9 mouse cellular contexts compared by ENCODE assay signal in genomic region chr10:128743791-128744191, GRCm38 (mm10). TPM values are rescaled to one million over a fixed set of nuclear protein-coding genes. Genes with fewer than 3 reads are reported as not detected.
A peak's percentile ranks its signal among the peaks of the same experiment; 100 is the strongest.
DNase-seq lines count a peak whose midpoint lies in the region; ATAC-seq and TF ChIP-seq lines count a peak whose summit lies in the region.
"Had no signal": no experiment of that assay in that cellular context is flagged by ENCODE, and none has a peak within 500 bp of the region (broad histone marks: within the 10 kb centered on the region; RNA-seq: fewer than 3 reads in every experiment).

No protein-coding gene starts in this region.

- TF ChIP-seq EP300 in liver, embryonic 14.5 days (IDR thresholded peaks at IDR 0.05; ENCODE audit: low read depth): no peak

- H3K9ac ChIP-seq in liver, embryonic 14.5 days (replicated peaks): no peak overlapping the region
- H3K9ac ChIP-seq in neural tube, embryonic 11.5 days (ENCODE audit: low read length): peak overlapping the region; percentile 72

- peak overlapping the region; percentile 60 for H3K4me2 ChIP-seq in liver, embryonic 14.5 days (ENCODE audit: low read depth)
- H3K4me2 ChIP-seq in neural tube, embryonic 11.5 days (ENCODE audit: low read depth): peak overlapping the region; percentile 95

- H3K4me3 ChIP-seq in liver, embryonic 14.5 days (ENCODE audit: insufficient read depth in 1 of 2, low read depth in 2 of 2, low read length in 2 of 2): peak overlapping the region; percentile 42 to 71
- H3K4me3 ChIP-seq in neural tube, embryonic 11.5 days (ENCODE audit: low read depth, low read length): peak overlapping the region; percentile 55

- H3K36me3 ChIP-seq in liver, embryonic 14.5 days (replicated peaks; ENCODE audit: control insufficient read depth, insufficient read depth, low read depth): no peaks in the 10 kb centered on the region
- no peaks in the 10 kb centered on the region for H3K36me3 ChIP-seq in neural tube, embryonic 11.5 days (ENCODE audit: control insufficient read depth, insufficient read depth, low read length)

- no peaks in the 10 kb centered on the region for H3K9me3 ChIP-seq in liver, embryonic 14.5 days (ENCODE audit: control insufficient read depth, low read length)
- H3K9me3 ChIP-seq in neural tube, embryonic 11.5 days (ENCODE audit: control insufficient read depth, low read length): no peaks in the 10 kb centered on the region

- H3K27me3 ChIP-seq in liver, embryonic 14.5 days (ENCODE audit: control insufficient read depth, insufficient read depth, low read length): peaks cover 39% of the 10 kb centered on the region
- peaks cover 23% of the 10 kb centered on the region for H3K27me3 ChIP-seq in neural tube, embryonic 11.5 days (ENCODE audit: control insufficient read depth, insufficient read depth, low read length)

- peak; percentile 48 to 52 for DNase-seq in layer of hippocampus, postnatal 10 days (ENCODE audit: low spot score in 2 of 2)
- no peak for DNase-seq in layer of hippocampus, adult 11-12 months (ENCODE audit: low spot score)
- peak; percentile 67 for DNase-seq in embryo, embryonic 11 days
- peak; percentile 81 to 84 for DNase-seq in heart, adult 18-20 months
- peak; percentile 77 for DNase-seq in kidney, adult 18-20 months
- DNase-seq in liver, embryonic 14.5 days (ENCODE audit: low read depth in 3 of 3, low spot score in 3 of 3): no peak
- peak; percentile 54 for DNase-seq in neural tube, embryonic 11.5 days (ENCODE audit: low spot score)
- peak; percentile 72 for DNase-seq in testis, postnatal 10 days (ENCODE audit: low spot score)

- peaks cover 2 to 30% of the 10 kb centered on the region in 2 experiments for H3K4me1 ChIP-seq in liver, embryonic 14.5 days (replicated peaks; ENCODE audit: control insufficient read depth in 2 of 2, insufficient read depth in 2 of 2, low read length in 1 of 2)
- H3K4me1 ChIP-seq in neural tube, embryonic 11.5 days (ENCODE audit: control insufficient read depth, insufficient read depth, low read length): peaks cover 3% of the 10 kb centered on the region; the same call in 1 of the 2 replicates

- ATAC-seq in liver, embryonic 14.5 days (ENCODE audit: insufficient read depth): no peak
- no peak for ATAC-seq in neural tube, embryonic 11.5 days (ENCODE audit: insufficient read depth, low FRiP score, low TSS enrichment)

- under 1% methylated on average over 37 of the region's 37 CpGs for WGBS in liver, embryonic 14.5 days (ENCODE audit: insufficient replicate concordance)
- WGBS in neural tube, embryonic 11.5 days: under 1% methylated on average over 35 of the region's 37 CpGs

- no peak overlapping the region for H3K27ac ChIP-seq in liver, embryonic 14.5 days
- no peak overlapping the region for H3K27ac ChIP-seq in neural tube, embryonic 11.5 days (ENCODE audit: low read depth, low read length)

- no peak for TF ChIP-seq CTCF in liver, embryonic 14.5 days (IDR thresholded peaks at IDR 0.05; ENCODE audit: low read depth)

RNA-seq across cellular contexts. Expression of gene Dgka, which starts 0.9 kb away (rescaled TPM):
- 1 to 10 TPM; 8.0 to 8.2 TPM for total RNA-seq in layer of hippocampus, postnatal 10 days (2021)
- total RNA-seq in heart, adult 18-20 months (2021): 10 to 100 TPM; 11.5 to 16.1 TPM
- polyA plus RNA-seq in liver, embryonic 14.5 days (2012; rRNA removed): 1.4 and 1.6 TPM in 2 replicates
- 2.0 and 2.1 TPM in 2 replicates for polyA plus RNA-seq in liver, embryonic 14.5 days (2014; fragmentation: Nextera tagmentation; extraction: Ambion mirVana)
- polyA plus RNA-seq in neural tube, embryonic 11.5 days (2014; fragmentation: Nextera tagmentation; extraction: Ambion mirVana): 5.8 and 6.2 TPM in 2 replicates

RNA-seq across cellular contexts. Expression of gene Pym1, which starts 3.9 kb away (rescaled TPM):
- 10 to 100 TPM; 34.9 to 35.1 TPM for total RNA-seq in layer of hippocampus, postnatal 10 days (2021)
- 10 to 100 TPM in 1 of 2 experiments, 1 to 10 TPM in 1; 10.0 to 10.1 TPM for total RNA-seq in heart, adult 18-20 months (2021)
- polyA plus RNA-seq in liver, embryonic 14.5 days (2012; rRNA removed): 14.2 and 19.5 TPM in 2 replicates
- polyA plus RNA-seq in liver, embryonic 14.5 days (2014; fragmentation: Nextera tagmentation; extraction: Ambion mirVana): 12.4 and 15.3 TPM in 2 replicates
- polyA plus RNA-seq in neural tube, embryonic 11.5 days (2014; fragmentation: Nextera tagmentation; extraction: Ambion mirVana): 47.8 and 50.2 TPM in 2 replicates

RNA-seq across cellular contexts. Expression of gene Cdk2, which starts 39.0 kb away (rescaled TPM):
- 1 to 10 TPM; 7.9 to 9.6 TPM for total RNA-seq in layer of hippocampus, postnatal 10 days (2021)
- 1 to 10 TPM; 8.2 to 9.1 TPM for total RNA-seq in heart, adult 18-20 months (2021)
- 38.8 and 40.7 TPM in 2 replicates for polyA plus RNA-seq in liver, embryonic 14.5 days (2012; rRNA removed)
- polyA plus RNA-seq in liver, embryonic 14.5 days (2014; fragmentation: Nextera tagmentation; extraction: Ambion mirVana): 51.8 and 56.6 TPM in 2 replicates
- polyA plus RNA-seq in neural tube, embryonic 11.5 days (2014; fragmentation: Nextera tagmentation; extraction: Ambion mirVana): 93.9 and 99.5 TPM in 2 replicates

RNA-seq across cellular contexts. Expression of gene Pmel, which starts 39.8 kb away (rescaled TPM):
- total RNA-seq in layer of hippocampus, postnatal 10 days (2021): 1 to 10 TPM in 1 of 2 experiments, under 1 TPM in 1; 0.91 to 1.1 TPM
- 1 to 10 TPM in 1 of 2 experiments, under 1 TPM in 1; 0.65 to 1.1 TPM for total RNA-seq in heart, adult 18-20 months (2021)
- polyA plus RNA-seq in liver, embryonic 14.5 days (2012; rRNA removed): 0.27 and 0.31 TPM in 2 replicates
- polyA plus RNA-seq in liver, embryonic 14.5 days (2014; fragmentation: Nextera tagmentation; extraction: Ambion mirVana): 0.20 and 0.50 TPM in 2 replicates
- 4.0 and 4.6 TPM in 2 replicates for polyA plus RNA-seq in neural tube, embryonic 11.5 days (2014; fragmentation: Nextera tagmentation; extraction: Ambion mirVana)
- total RNA-seq: neutrophil, adult 5-6 weeks had no signal

RNA-seq across cellular contexts. Expression of gene Mmp19, which starts 46.9 kb away (rescaled TPM):
- total RNA-seq in layer of hippocampus, postnatal 10 days (2021): under 1 TPM; 0.53 to 0.89 TPM
- total RNA-seq in heart, adult 18-20 months (2021): 1 to 10 TPM; 1.9 to 3.7 TPM
- 8.0 and 9.5 TPM in 2 replicates for polyA plus RNA-seq in liver, embryonic 14.5 days (2012; rRNA removed)
- polyA plus RNA-seq in liver, embryonic 14.5 days (2014; fragmentation: Nextera tagmentation; extraction: Ambion mirVana): 8.3 and 8.9 TPM in 2 replicates
- 0.32 and 0.41 TPM in 2 replicates for polyA plus RNA-seq in neural tube, embryonic 11.5 days (2014; fragmentation: Nextera tagmentation; extraction: Ambion mirVana)

Comparison
In these comparisons a context has a peak if more than half of its experiments do, and no peak if none do; other contexts are left out.
1. DNase-seq: peak in layer of hippocampus, postnatal 10 days (2 of 2), embryo, embryonic 11 days (single experiment), heart, adult 18-20 months (2 of 2), kidney, adult 18-20 months (single experiment), neural tube, embryonic 11.5 days (single experiment) and testis, postnatal 10 days (single experiment); none in layer of hippocampus, adult 11-12 months (single experiment) and liver, embryonic 14.5 days (0 of 3).